Mouse (Mus musculus): ENCODE measurements around the gene Cntln.

The Cntln gene

DNA sequence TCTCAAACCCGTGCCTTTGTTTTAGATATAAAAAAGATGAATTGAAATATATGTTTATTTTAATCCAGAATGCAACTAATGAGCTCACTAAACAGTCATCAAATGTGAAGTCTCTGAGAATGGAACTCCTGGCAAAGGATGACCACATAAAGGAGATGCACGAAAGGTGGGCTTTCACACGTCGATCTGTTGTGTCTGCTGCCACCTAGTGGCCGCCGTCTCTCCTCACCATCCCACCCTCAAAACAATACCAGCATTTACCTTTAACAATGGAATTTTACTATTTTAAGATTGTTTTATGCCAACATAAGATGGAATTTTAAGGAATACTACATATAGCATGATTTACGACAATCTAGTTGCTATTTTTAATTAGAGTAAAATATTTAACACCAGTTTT is 212.6 kb downstream of the Cntln start:
- Histone ChIP-seq H3K4me1 (replicated peaks; ENCODE audit: low read depth, low read length) (no peaks in the 10 kb centered on the region), H3K27me3 (ENCODE audit: insufficient read depth, low read length) (no peaks in the 10 kb centered on the region), H3K4me3 (replicated peaks; ENCODE audit: low read length) (no peak overlapping the region), H3K36me3 (ENCODE audit: insufficient read depth, low read length) (no peaks in the 10 kb centered on the region), H3K9me3 (ENCODE audit: low read length) (no peaks in the 10 kb centered on the region)
- no peak for TF ChIP-seq NANOG (IDR thresholded peaks at IDR 0.05; ENCODE audit: borderline replicate concordance, low read length)
- no peak for TF ChIP-seq POU5F1 (IDR thresholded peaks at IDR 0.05; ENCODE audit: borderline replicate concordance, low read length)
- TF ChIP-seq CTCF (conservative IDR thresholded peaks at IDR 0.05; ENCODE audit: low read length), result peak; percentile 76

DNA sequence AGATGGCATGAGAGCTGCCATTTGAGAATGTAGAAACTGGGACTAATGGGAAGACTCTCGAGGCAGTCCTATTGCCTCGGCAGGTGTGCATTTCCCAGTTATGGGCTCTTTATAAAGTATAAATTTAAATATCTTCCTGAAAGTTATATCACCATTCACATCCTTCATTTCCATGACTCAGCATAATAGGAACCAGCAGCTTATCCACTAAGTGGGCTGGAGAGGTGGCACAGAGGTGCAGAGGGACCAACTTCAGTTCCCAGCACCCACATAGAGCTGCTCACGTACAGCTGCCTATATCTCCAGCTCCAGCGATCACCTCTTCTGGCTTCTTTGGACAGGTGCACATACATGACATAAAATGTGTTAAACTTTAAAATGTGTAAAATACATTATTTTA is 218.1 kb downstream of the Cntln start:
- Histone ChIP-seq H3K36me3 (ENCODE audit: insufficient read depth, low read length) (no peaks in the 10 kb centered on the region), H3K27me3 (ENCODE audit: insufficient read depth, low read length) (no peaks in the 10 kb centered on the region), H3K4me3 (replicated peaks; ENCODE audit: low read length) (no peak overlapping the region), H3K9me3 (ENCODE audit: low read length) (no peaks in the 10 kb centered on the region), H3K4me1 (replicated peaks; ENCODE audit: low read depth, low read length) (no peaks in the 10 kb centered on the region)
- TF ChIP-seq NANOG (IDR thresholded peaks at IDR 0.05; ENCODE audit: borderline replicate concordance, low read length), result no peak
- TF ChIP-seq POU5F1 (IDR thresholded peaks at IDR 0.05; ENCODE audit: borderline replicate concordance, low read length), result no peak
- TF ChIP-seq CTCF (conservative IDR thresholded peaks at IDR 0.05; ENCODE audit: low read length), result no peak

DNA sequence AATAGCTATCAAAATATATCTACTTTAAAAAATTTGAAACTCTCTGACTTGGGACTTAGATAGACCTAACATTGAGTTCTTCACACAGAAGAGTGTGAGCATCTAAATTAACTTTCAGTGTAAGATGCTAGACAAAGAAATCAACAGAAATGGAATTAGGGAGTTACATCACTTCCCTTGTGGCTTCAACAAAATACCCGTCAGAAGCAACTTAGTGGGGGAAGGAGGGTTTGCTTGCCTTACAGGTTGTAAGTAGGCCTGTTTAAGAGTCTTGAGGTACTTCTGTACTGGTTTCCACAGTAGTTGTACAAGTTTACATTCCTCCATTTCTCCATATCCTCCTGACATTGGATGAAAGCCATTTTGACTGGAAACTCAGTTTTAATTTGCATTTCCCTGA is 222.3 kb downstream of the Cntln start:
- no peaks in the 10 kb centered on the region for H3K4me1 ChIP-seq (replicated peaks; ENCODE audit: low read depth, low read length)
- TF ChIP-seq NANOG (IDR thresholded peaks at IDR 0.05; ENCODE audit: borderline replicate concordance, low read length), result no peak
- TF ChIP-seq POU5F1 (IDR thresholded peaks at IDR 0.05; ENCODE audit: borderline replicate concordance, low read length), result no peak
- no peaks in the 10 kb centered on the region for H3K36me3 ChIP-seq (ENCODE audit: insufficient read depth, low read length)
- no peak overlapping the region for H3K4me3 ChIP-seq (replicated peaks; ENCODE audit: low read length)
- H3K9me3 ChIP-seq (ENCODE audit: low read length), result no peaks in the 10 kb centered on the region
- no peaks in the 10 kb centered on the region for H3K27me3 ChIP-seq (ENCODE audit: insufficient read depth, low read length)

DNA sequence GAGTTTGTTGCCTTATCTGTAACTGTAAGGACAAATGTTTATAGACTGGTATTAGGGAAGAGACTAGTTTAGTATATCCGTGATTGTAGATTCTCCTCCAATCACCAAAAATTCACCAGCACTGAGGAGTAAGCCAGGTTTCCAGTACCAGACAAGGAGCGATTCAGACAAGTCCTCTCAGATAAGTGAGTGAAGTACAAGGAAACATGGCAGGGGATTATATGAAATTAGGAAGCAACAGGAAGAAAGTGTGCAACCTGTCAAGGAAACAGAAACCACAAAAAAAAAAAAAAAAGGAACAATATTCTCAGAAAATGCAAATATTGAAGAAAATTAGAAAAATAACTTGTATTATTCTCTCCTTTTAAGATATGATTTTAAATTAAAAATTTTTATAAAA is 222.9 kb downstream of the Cntln start:
- no peaks in the 10 kb centered on the region for H3K4me1 ChIP-seq (replicated peaks; ENCODE audit: low read depth, low read length)
- no peak overlapping the region for H3K4me3 ChIP-seq (replicated peaks; ENCODE audit: low read length)
- no peaks in the 10 kb centered on the region for H3K9me3 ChIP-seq (ENCODE audit: low read length)
- no peaks in the 10 kb centered on the region for H3K27me3 ChIP-seq (ENCODE audit: insufficient read depth, low read length)
- no peaks in the 10 kb centered on the region for H3K36me3 ChIP-seq (ENCODE audit: insufficient read depth, low read length)
- no peak for TF ChIP-seq CTCF (conservative IDR thresholded peaks at IDR 0.05; ENCODE audit: low read length)
- TF ChIP-seq POU5F1 (IDR thresholded peaks at IDR 0.05; ENCODE audit: borderline replicate concordance, low read length), result no peak
- TF ChIP-seq NANOG (IDR thresholded peaks at IDR 0.05; ENCODE audit: borderline replicate concordance, low read length), result no peak

DNA sequence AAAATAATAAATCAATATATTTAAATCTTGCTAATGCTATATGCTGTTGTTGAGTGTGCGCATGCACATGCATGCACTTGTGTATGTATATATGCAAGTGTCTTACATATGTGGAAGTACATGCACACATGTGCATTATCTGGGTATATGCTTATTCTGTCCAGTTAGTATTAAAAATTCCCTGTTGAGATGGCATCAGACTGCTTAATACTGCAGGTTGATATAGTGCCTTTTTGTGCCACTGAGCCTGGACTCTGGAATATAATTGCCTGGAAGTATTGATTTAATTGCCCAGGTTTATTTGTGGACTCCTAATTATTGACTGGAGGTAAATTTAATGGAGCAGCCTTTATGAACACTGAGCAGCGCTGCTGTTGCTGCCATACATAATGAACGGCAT is 236.2 kb downstream of the Cntln start:
- no peaks in the 10 kb centered on the region for H3K36me3 ChIP-seq (ENCODE audit: insufficient read depth, low read length)
- H3K4me1 ChIP-seq (replicated peaks; ENCODE audit: low read depth, low read length), result no peaks in the 10 kb centered on the region
- no peaks in the 10 kb centered on the region for H3K9me3 ChIP-seq (ENCODE audit: low read length)
- no peak for TF ChIP-seq CTCF (conservative IDR thresholded peaks at IDR 0.05; ENCODE audit: low read length)
- TF ChIP-seq POU5F1 (IDR thresholded peaks at IDR 0.05; ENCODE audit: borderline replicate concordance, low read length), result no peak
- no peak for TF ChIP-seq NANOG (IDR thresholded peaks at IDR 0.05; ENCODE audit: borderline replicate concordance, low read length)
- H3K4me3 ChIP-seq (replicated peaks; ENCODE audit: low read length), result no peak overlapping the region
- H3K27me3 ChIP-seq (ENCODE audit: insufficient read depth, low read length), result no peaks in the 10 kb centered on the region

DNA sequence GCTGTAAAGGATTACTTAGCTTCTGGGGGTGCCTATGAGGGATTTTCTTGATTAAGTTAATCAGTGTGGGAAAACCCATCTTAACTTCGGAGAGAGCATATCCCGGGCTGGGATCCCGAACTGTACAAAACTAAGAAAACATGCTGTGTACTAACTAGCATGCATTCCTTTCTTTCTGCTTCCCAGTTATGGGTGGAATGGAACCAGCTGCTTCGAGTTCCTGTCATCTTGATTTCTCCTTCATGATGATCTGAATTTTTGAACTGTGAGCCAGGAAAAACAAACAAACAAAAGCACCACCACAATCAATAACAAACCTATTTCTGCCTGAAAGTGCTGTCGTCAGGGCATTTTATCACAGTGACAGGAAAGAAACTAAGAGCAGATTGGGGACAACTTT is 265.6 kb downstream of the Cntln start:
- H3K4me1 ChIP-seq (replicated peaks; ENCODE audit: low read depth, low read length), result no peaks in the 10 kb centered on the region
- 0 out of 2 replicates have a peak, but pooled peaks cover 4% of the 10 kb centered on the region for H3K27me3 ChIP-seq (ENCODE audit: insufficient read depth, low read length)
- no peak for TF ChIP-seq POU5F1 (IDR thresholded peaks at IDR 0.05; ENCODE audit: borderline replicate concordance, low read length)
- TF ChIP-seq CTCF (conservative IDR thresholded peaks at IDR 0.05; ENCODE audit: low read length), result no peak
- TF ChIP-seq NANOG (IDR thresholded peaks at IDR 0.05; ENCODE audit: borderline replicate concordance, low read length), result no peak
- no peaks in the 10 kb centered on the region for H3K9me3 ChIP-seq (ENCODE audit: low read length)
- H3K36me3 ChIP-seq (ENCODE audit: insufficient read depth, low read length), result no peaks in the 10 kb centered on the region
- H3K4me3 ChIP-seq (replicated peaks; ENCODE audit: low read length), result no peak overlapping the region

DNA sequence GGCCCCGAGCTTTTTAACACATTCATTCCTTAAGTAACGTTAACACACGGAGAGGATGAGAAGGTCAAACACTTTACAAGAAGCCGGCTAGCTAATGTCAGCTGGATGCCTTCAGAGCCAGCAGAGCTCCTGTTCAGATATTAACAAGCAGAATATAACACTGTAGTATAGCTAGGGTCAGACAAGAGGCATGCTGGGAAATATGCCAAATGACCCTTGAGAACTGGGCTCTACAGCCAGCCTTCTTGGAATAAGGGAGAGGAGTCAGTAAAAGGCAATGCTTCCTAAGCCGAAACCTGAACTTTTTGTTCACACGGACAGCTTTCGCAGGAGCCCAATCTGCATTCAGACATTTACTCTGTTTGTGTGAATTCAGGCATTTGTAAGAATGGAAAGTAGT is 267.8 kb downstream of the Cntln start:
- H3K27me3 ChIP-seq (ENCODE audit: insufficient read depth, low read length), result 0 out of 2 replicates have a peak, but pooled peaks cover 4% of the 10 kb centered on the region
- no peaks in the 10 kb centered on the region for H3K4me1 ChIP-seq (replicated peaks; ENCODE audit: low read depth, low read length)
- no peak overlapping the region for H3K4me3 ChIP-seq (replicated peaks; ENCODE audit: low read length)
- H3K9me3 ChIP-seq (ENCODE audit: low read length), result no peaks in the 10 kb centered on the region
- TF ChIP-seq CTCF (conservative IDR thresholded peaks at IDR 0.05; ENCODE audit: low read length) (no peak), NANOG (IDR thresholded peaks at IDR 0.05; ENCODE audit: borderline replicate concordance, low read length) (no peak), POU5F1 (IDR thresholded peaks at IDR 0.05; ENCODE audit: borderline replicate concordance, low read length) (no peak)
- no peaks in the 10 kb centered on the region for H3K36me3 ChIP-seq (ENCODE audit: insufficient read depth, low read length)

DNA sequence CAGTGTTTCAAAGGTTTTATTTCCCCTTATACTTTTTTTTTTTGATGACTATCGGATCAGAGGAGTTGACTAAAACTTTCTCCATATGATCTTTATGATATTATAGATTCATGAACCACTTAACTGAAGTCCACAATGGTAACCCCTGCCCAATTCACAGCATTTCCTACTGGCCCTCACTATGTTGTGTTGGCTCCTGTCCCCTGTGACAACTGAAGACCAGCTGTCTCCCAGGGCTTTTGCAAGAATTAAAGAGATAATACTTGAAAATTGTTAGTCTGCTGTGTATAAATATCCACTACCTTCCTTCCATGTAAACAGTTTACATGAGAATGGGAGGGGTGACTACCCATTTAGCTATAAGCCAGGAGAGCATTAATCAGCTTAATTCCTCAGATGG is 270.3 kb downstream of the Cntln start:
- no peaks in the 10 kb centered on the region for H3K36me3 ChIP-seq (ENCODE audit: insufficient read depth, low read length)
- no peaks in the 10 kb centered on the region for H3K9me3 ChIP-seq (ENCODE audit: low read length)
- no peak overlapping the region for H3K4me3 ChIP-seq (replicated peaks; ENCODE audit: low read length)
- H3K27me3 ChIP-seq (ENCODE audit: insufficient read depth, low read length), result 0 out of 2 replicates have a peak, but pooled peaks cover 4% of the 10 kb centered on the region
- H3K4me1 ChIP-seq (replicated peaks; ENCODE audit: low read depth, low read length), result no peaks in the 10 kb centered on the region
- no peak for TF ChIP-seq NANOG (IDR thresholded peaks at IDR 0.05; ENCODE audit: borderline replicate concordance, low read length)
- no peak for TF ChIP-seq POU5F1 (IDR thresholded peaks at IDR 0.05; ENCODE audit: borderline replicate concordance, low read length)
- no peak for TF ChIP-seq CTCF (conservative IDR thresholded peaks at IDR 0.05; ENCODE audit: low read length)

DNA sequence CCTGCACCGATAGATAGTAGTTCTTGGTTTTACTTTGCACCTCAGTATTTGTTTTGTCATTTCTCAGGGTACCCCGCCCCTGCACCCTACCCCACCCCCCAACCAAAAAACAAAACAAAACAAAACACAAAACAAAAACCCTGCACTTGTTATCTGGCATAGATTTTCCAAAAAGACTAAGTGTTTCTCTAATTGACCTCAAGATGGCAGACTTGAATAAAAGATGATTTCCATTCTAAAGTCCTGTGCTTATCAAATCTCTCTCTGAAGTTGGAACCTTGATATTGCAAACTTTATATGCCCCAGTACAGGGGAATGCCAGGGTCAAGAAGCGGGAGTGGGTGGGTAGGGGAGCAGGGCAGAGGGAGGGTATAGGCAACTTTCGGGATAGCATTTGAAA is 277.0 kb downstream of the Cntln start:
- no peaks in the 10 kb centered on the region for H3K9me3 ChIP-seq (ENCODE audit: low read length)
- peaks cover 35% of the 10 kb centered on the region for H3K4me1 ChIP-seq (replicated peaks; ENCODE audit: low read depth, low read length)
- no peak for TF ChIP-seq NANOG (IDR thresholded peaks at IDR 0.05; ENCODE audit: borderline replicate concordance, low read length)
- 0 out of 2 replicates have a peak, but pooled peaks have one; percentile 5 for TF ChIP-seq CTCF (conservative IDR thresholded peaks at IDR 0.05; ENCODE audit: low read length)
- H3K36me3 ChIP-seq (ENCODE audit: insufficient read depth, low read length), result no peaks in the 10 kb centered on the region
- H3K4me3 ChIP-seq (replicated peaks; ENCODE audit: low read length), result no peak overlapping the region
- peaks cover 5% of the 10 kb centered on the region; the same call in 1 of the 2 replicates for H3K27me3 ChIP-seq (ENCODE audit: insufficient read depth, low read length)

Measured in E14TG2a.4 (cell line).